Mouse (Mus musculus) bone marrow, adult 2 months (tissue): ENCODE data around the gene Yipf3. TPM values are rescaled to one million over a fixed set of nuclear protein-coding genes. Genes with fewer than 3 reads are reported as not detected.

Experiments
- H3K27ac ChIP-seq: fragments of 200-500 bp; 2 replicates; pipeline ENCODE4 v1.5.1; 2012; ENCODE audit warnings: low read depth, mild to moderate bottlenecking, control low read depth, inconsistent platforms, low read length; ENCODE audit not compliant: control insufficient read depth, poor library complexity, insufficient read depth
- H3K4me1 ChIP-seq: fragments of 200-500 bp; 2 replicates; pipeline ENCODE4 v1.6.1; 2011; ENCODE audit warnings: low read length; ENCODE audit not compliant: control insufficient read depth, insufficient read depth
- H3K4me3 ChIP-seq: fragments of 200-500 bp; replicated peaks from 2 replicates; pipeline ENCODE3; 2011; ENCODE audit warnings: mild to moderate bottlenecking, low read depth, low read length, control low read depth; ENCODE audit not compliant: control insufficient read depth
- CTCF ChIP-seq: fragments of 200-500 bp; IDR thresholded peaks from 2 replicates; pipeline ENCODE4 v1.5.1; 2011; ENCODE audit warnings: low read length, control low read depth; ENCODE audit not compliant: control insufficient read depth, insufficient read depth
- POLR2A ChIP-seq: fragments of 200-500 bp; IDR thresholded peaks from 2 replicates; pipeline ENCODE4 v1.6.1; 2011; ENCODE audit warnings: low read depth, mild to moderate bottlenecking, control low read depth, low read length, borderline replicate concordance; ENCODE audit not compliant: control insufficient read depth
- WGBS: fragments of 180-500 bp; shearing (Covaris S2); methylation state at CpG from one replicate; pipeline ENCODE4 v1.1.7; 2018; 5-methylcytosine and 5-hydroxymethylcytosine counted together
- polyA plus RNA-seq: library from polyadenylated mRNA; stranded (reverse); fragments of >200 nt; gene quantifications from 2 replicates; pipeline ENCODE4 v1.2.4, GENCODE M21; 2011; ENCODE audit warnings: low replicate concordance; ENCODE audit not compliant: missing spikeins, insufficient read depth, insufficient read length

Gene Yipf3
- polyA plus RNA-seq, 1 experiment = 103 TPM

DNA sequence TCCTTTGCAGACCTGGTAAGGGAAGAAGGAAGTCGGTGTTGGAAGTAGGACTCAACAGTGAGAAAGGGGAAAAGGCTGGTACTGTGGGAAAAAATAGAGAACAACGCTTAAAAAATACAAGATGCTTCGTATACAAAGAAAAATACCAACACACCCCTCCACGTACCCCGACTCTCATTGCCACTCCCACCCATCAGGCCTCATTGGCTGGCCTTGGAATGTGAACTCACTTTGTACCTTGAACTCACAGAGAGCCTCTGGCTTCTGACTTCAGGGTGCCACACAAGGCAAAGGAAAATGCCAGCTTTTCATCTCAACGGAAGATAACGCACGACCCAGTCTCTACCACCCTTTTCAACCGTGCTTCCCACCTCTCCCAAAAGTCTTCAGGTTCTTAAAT, 35.3 kb downstream of the Yipf3 start:
- no peak overlapping the region for H3K4me3 ChIP-seq

DNA sequence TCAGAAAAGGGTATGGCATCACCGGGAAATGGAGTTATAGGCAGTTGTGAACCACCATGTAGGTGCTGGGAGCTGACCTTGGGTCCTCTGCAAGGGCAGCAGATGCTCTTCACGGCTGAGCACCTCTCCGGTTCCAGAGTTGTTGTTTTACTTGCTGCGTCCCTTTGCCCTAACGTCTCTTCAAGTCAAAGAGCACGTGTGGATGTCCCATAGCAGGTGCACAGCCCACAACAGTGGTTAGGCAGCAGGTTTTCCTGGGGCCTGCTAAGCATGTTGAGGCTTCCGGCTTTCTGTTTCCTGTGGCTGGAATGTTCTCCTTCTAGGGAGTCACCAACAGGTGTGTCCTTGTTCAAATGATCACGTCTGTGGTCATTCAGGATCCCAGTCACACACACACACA, 36.0 kb downstream of the Yipf3 start:
- 78% methylated on average over 8 of the region's 8 CpGs for WGBS
- Histone ChIP-seq H3K27ac (no peak overlapping the region), H3K4me1 (peaks cover 1% of the 10 kb centered on the region; the same call in 1 of the 2 replicates), H3K4me3 (no peak overlapping the region)
- TF ChIP-seq CTCF = no peak
- no peak for TF ChIP-seq POLR2A

More for the DNA sequence above, 35.3 kb downstream of the Yipf3 start:
- 26% methylated on average over 9 of the region's 9 CpGs for WGBS
- no peak for TF ChIP-seq POLR2A
- H3K27ac ChIP-seq = no peak overlapping the region
- peaks cover 1% of the 10 kb centered on the region; the same call in 1 of the 2 replicates for H3K4me1 ChIP-seq

DNA sequence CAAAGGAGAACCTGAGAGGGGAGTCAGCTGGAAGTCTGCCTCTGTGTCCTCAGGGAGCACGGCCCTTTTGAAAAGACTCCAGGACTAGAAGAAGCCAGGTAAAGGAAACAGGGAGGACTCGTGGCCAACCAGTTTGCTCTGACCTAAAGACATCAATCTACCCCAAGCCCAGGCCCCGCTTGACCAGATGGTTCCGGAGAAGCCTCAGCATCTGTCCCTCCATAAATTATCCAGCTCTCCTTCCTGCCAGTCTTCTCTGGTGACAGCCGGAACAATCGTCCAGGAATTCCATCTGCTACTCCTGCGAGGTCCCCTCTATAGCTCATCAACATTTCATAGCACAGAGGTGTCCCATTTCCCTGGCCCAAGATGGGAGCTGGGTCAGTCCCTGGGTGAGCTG, 36.8 kb downstream of the Yipf3 start:
- no peak overlapping the region for H3K4me3 ChIP-seq
- no peak for TF ChIP-seq POLR2A
- no peak for TF ChIP-seq CTCF
- 66% methylated on average over 7 of the region's 7 CpGs for WGBS
- peaks cover 1% of the 10 kb centered on the region; the same call in 1 of the 2 replicates for H3K4me1 ChIP-seq
- no peak overlapping the region for H3K27ac ChIP-seq

DNA sequence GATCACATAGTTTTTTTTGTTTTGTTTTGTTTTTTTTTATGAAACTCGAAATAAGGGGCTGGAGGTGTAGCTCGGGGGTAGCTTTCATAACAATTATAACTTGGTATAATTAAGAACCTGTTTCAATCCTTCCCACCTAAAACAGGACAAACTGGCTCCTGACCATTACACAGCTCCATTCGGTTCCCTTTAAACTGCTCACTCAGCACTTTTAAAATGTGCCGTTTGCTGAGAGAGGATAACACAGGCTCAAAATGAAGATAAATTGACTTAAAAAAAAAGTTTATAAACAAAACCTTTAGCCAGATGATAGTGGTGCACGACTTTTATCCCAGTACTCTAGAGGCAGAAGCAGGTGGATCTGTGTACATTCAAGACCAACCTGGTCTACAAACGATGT, 37.5 kb downstream of the Yipf3 start:
- TF ChIP-seq CTCF = no peak
- no peak for TF ChIP-seq POLR2A
- Histone ChIP-seq H3K4me3 (no peak overlapping the region), H3K27ac (no peak overlapping the region), H3K4me1 (peaks cover 1% of the 10 kb centered on the region; the same call in 1 of the 2 replicates)
- 62% methylated on average over 6 of the region's 6 CpGs for WGBS

DNA sequence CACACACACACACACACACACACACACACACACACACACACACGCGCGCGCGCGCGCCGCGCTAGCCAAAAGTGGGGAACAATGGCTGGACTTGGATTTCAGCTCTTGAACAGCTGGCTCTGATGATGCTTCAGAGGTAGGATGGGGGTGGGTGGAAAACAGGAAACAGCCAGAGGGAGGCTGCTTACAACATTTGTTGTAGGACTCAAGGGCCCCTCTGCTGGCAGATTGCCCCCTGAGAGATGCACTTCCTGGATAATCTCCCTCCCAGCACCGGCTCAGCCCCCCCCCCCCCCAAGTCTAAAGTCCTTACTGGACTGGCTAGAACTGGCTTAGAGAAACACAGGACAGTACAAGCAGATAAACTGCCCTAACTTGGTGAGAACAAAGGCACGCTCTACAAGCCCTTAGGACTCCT, 39.8 kb downstream of the Yipf3 start:
- WGBS = 56% methylated on average over 11 of the region's 11 CpGs
- Histone ChIP-seq H3K4me1 (no peaks in the 10 kb centered on the region), H3K27ac (no peak overlapping the region), H3K4me3 (no peak overlapping the region)
- TF ChIP-seq POLR2A (no peak), CTCF (no peak)

DNA sequence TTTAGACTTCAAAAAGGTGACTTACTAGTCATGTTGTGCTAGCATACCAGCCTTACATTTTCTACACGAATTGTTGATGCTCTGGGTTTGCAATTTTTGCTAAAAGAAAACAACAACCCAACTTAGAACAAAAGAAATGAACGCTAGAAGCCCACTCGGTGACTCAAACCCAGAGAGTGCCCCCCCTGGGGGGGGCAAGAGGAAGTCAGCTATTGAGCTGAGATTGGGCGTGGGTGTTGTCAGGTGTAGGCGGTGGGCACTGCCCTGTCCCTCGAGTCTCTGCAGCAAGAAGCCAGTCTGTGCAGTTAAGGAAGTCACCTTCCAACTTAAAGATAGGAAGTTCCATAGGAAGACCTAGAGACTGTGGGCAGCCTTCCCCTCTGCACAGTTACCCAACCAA, 48.7 kb downstream of the Yipf3 start:
- TF ChIP-seq CTCF (no peak), POLR2A (no peak)
- H3K27ac ChIP-seq = no peak overlapping the region
- H3K4me1 ChIP-seq = peaks cover 4% of the 10 kb centered on the region
- no peak overlapping the region for H3K4me3 ChIP-seq
- WGBS = 6% methylated on average over 6 of the region's 6 CpGs

DNA sequence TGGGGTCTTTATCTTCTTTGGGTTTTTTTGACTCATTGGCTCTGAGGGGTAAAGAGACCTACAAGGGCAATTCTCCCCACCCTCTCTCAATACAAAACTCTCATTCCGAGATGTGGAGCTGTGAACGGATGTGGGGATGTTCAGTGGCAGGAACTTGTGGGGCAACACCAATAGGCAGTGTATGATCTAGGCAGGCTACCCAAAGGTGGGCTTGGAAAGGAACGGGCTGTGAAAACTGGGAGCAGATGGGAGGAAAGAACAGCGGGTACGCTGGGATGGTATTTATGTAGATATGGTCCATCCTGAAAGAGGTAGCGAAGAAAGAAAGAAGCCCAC, 49.1 kb downstream of the Yipf3 start:
- Histone ChIP-seq H3K4me1 (peaks cover 4% of the 10 kb centered on the region), H3K27ac (no peak overlapping the region), H3K4me3 (no peak overlapping the region)
- 12% methylated on average over 6 of the region's 6 CpGs for WGBS
- no peak for TF ChIP-seq POLR2A
- no peak for TF ChIP-seq CTCF

DNA sequence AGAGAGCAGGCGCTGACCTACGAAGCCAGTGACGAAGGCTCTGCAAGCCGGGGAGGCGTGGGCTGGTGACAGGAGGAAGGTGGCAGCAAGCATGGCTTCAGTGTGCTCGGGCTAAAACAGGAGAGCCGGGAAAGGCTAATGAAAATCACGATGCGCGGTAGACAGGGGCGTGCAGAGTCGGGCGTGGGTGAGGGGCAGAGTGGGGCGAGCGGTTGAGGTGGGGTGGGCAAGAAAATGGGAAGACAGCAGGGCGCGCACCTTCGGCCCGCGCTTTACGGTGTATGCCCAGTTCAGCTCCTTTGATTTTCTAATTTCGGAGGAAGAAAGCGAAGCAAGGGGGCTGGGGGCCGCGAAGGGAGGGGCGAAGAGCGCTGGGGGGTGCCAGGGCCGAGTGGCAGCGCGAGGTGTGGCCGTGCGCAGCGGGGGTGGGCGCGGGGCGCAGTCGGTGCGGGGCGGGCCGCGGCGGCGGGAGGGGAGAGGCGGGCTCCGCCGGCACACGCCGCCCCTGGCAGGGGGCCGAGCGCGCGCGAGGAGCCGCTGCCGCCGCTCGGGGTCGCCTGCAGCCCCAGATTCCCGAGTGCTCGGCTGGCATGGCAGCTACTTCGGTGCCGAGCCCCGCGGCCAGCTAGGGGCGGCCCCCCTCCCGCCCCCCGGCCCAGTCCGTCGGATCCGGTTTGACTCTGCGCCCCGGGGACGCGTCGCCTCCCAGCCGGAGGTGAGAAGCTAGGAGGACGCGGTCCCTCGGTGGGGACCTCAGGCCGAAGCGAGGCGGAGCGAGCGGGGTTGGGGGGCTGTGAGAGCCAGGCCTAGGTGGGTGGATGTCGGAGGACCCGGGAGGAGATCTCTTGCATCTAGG, 49.7 kb downstream of the Yipf3 start, which contains the start of gene Dlk2:
Gene Dlk2, plus strand, starts transcription at position 58 of the 856 bp plus-strand sequence.
- Histone ChIP-seq H3K4me1 (peaks cover 4% of the 10 kb centered on the region), H3K4me3 (no peak within 1 kb of the TSS), H3K27ac (no peak within 1 kb of the TSS)
- WGBS = 1% methylated on average over 75 of the region's 86 CpGs
- TF ChIP-seq CTCF (no peak), POLR2A (no peak)
